Mouse (Mus musculus): ENCODE measurements around the gene Als2cl.

Gene Als2cl

GRCm38 (mm10) chr9:110879191-110879920 lies at the start of gene Als2cl:
Als2cl (plus strand) TSS chr9:110879870.
- peak; percentile 59 for DNase-seq (ENCODE audit: low spot score)

- no peak for DNase-seq (ENCODE audit: low spot score)
Observed at GRCm38 (mm10) chr9:110833021-110833420, 46.6 kb upstream of the Als2cl start.

GRCm38 (mm10) chr9:110834411-110834810 lies 45.3 kb upstream of the Als2cl start, which contains the start of gene Prss45:
Prss45 (plus strand) TSS chr9:110834588.
- DNase-seq (ENCODE audit: low spot score) = no peak

- DNase-seq (ENCODE audit: low spot score) = no peak
Observed at GRCm38 (mm10) chr9:110834961-110835360, 44.7 kb upstream of the Als2cl start.

- DNase-seq (ENCODE audit: low spot score) = no peak
Observed at GRCm38 (mm10) chr9:110836112-110836511, 43.6 kb upstream of the Als2cl start.

- no peak for DNase-seq (ENCODE audit: low spot score)
Observed at GRCm38 (mm10) chr9:110840905-110841304, 38.8 kb upstream of the Als2cl start.

GRCm38 (mm10) chr9:110841438-110841837 lies 38.2 kb upstream of the Als2cl start:
- no peak for DNase-seq (ENCODE audit: low spot score)

- DNase-seq (ENCODE audit: low spot score) = no peak
Observed at GRCm38 (mm10) chr9:110844206-110844605, 35.5 kb upstream of the Als2cl start, which contains the start of gene Prss46. Prss46 (plus strand) TSS chr9:110844506.

- no peak for DNase-seq (ENCODE audit: low spot score)
Observed at GRCm38 (mm10) chr9:110849162-110849561, 30.5 kb upstream of the Als2cl start.

- no peak for DNase-seq (ENCODE audit: low spot score)
Observed at GRCm38 (mm10) chr9:110855903-110856302, 23.8 kb upstream of the Als2cl start.

- no peak for DNase-seq (ENCODE audit: low spot score)
Observed at GRCm38 (mm10) chr9:110856920-110857319, 22.8 kb upstream of the Als2cl start.

GRCm38 (mm10) chr9:110857781-110858472 lies 21.7 kb upstream of the Als2cl start, which contains the start of gene Prss50:
Prss50 (plus strand) TSS chr9:110857967.
- DNase-seq (ENCODE audit: low spot score) = no peak

- no peak for DNase-seq (ENCODE audit: low spot score)
Observed at GRCm38 (mm10) chr9:110858523-110858922, 21.1 kb upstream of the Als2cl start.

- DNase-seq (ENCODE audit: low spot score) = no peak
Observed at GRCm38 (mm10) chr9:110858967-110859596, 20.6 kb upstream of the Als2cl start.

GRCm38 (mm10) chr9:110871030-110871429 lies 8.6 kb upstream of the Als2cl start:
- peak; percentile 38 for DNase-seq (ENCODE audit: low spot score)

- no peak for DNase-seq (ENCODE audit: low spot score)
Observed at GRCm38 (mm10) chr9:110873681-110874659, 5.7 kb upstream of the Als2cl start.

- DNase-seq (ENCODE audit: low spot score) = no peak
Observed at GRCm38 (mm10) chr9:110874660-110875191, 4.9 kb upstream of the Als2cl start.

GRCm38 (mm10) chr9:110875288-110875695 lies 4.4 kb upstream of the Als2cl start:
- DNase-seq (ENCODE audit: low spot score) = no peak

- no peak for DNase-seq (ENCODE audit: low spot score)
Observed at GRCm38 (mm10) chr9:110877353-110877752, 2.3 kb upstream of the Als2cl start.

GRCm38 (mm10) chr9:110877888-110878287 lies 1.8 kb upstream of the Als2cl start:
- peak; percentile 53 for DNase-seq (ENCODE audit: low spot score)

- DNase-seq (ENCODE audit: low spot score) = peak; percentile 85
Observed at GRCm38 (mm10) chr9:110879998-110880561, 410 bp downstream of the Als2cl start, which contains the start of gene Tmie. Tmie (minus strand) TSS chr9:110880113.

Data from ovary, postnatal 36 days (tissue).